Mouse (Mus musculus) forebrain, embryonic 11.5 days (tissue): ENCODE measurements around the gene Lonrf2. TPM values are rescaled to one million over a fixed set of nuclear protein-coding genes. Genes with fewer than 3 reads are reported as not detected.

Experiments
- ATAC-seq: fragments of 200-750 bp; cut with Nextera tagmentation; replicated peaks from 2 replicates; pipeline ENCODE4 v1.8.0; 2017; ENCODE audit warnings: moderate TSS enrichment; ENCODE audit not compliant: low FRiP score
- DNase-seq: peaks from one replicate; pipeline ENCODE4 v3.0.0-alpha.2; 2017; ENCODE audit warnings: low spot score
- H3K27ac ChIP-seq: fragments of 300-500 bp; sonication (generic); 2 replicates; pipeline ENCODE4 v1.5.1; 2014; ENCODE audit warnings: low read depth, low read length
- H3K27me3 ChIP-seq: fragments of 300-500 bp; sonication (generic); 2 replicates; pipeline ENCODE4 v1.6.1; 2014; ENCODE audit warnings: mild to moderate bottlenecking, low read length, mixed read lengths; ENCODE audit not compliant: control insufficient read depth, insufficient read depth
- H3K36me3 ChIP-seq: fragments of 300-500 bp; sonication (generic); 2 replicates; pipeline ENCODE4 v1.6.1; 2014; ENCODE audit warnings: mild to moderate bottlenecking, low read length, moderate library complexity, mixed read lengths; ENCODE audit not compliant: control insufficient read depth, insufficient read depth
- H3K4me1 ChIP-seq: fragments of 300-500 bp; sonication (generic); replicated peaks from 2 replicates; pipeline ENCODE4 v1.6.1; 2014; ENCODE audit warnings: low read length, mixed read lengths; ENCODE audit not compliant: control insufficient read depth, insufficient read depth
- H3K4me2 ChIP-seq: fragments of 300-500 bp; sonication (generic); 2 replicates; pipeline ENCODE4 v1.6.1; 2014; ENCODE audit warnings: low read depth, mild to moderate bottlenecking, low read length, moderate library complexity, mixed read lengths; ENCODE audit not compliant: severe bottlenecking
- H3K4me3 ChIP-seq: fragments of 300-500 bp; sonication (generic); 2 replicates; pipeline ENCODE4 v1.5.1; 2014; ENCODE audit warnings: low read depth, low read length
- H3K9ac ChIP-seq: fragments of 300-500 bp; sonication (generic); 2 replicates; pipeline ENCODE4 v1.6.1; 2014; ENCODE audit warnings: low read length
- H3K9me3 ChIP-seq: fragments of 300-500 bp; sonication (generic); 2 replicates; pipeline ENCODE4 v1.6.1; 2016; ENCODE audit warnings: low read length, mixed read lengths; ENCODE audit not compliant: control insufficient read depth
- WGBS: fragments of 180-500 bp; shearing (Covaris S2); extraction: QIAGEN DNeasy Blood & Tissue Kit; methylation state at CpG from one replicate; pipeline ENCODE4 v1.1.7; 2014; 5-methylcytosine and 5-hydroxymethylcytosine counted together
- polyA plus RNA-seq: library from polyadenylated mRNA; unstranded; fragments of >200 nt; fragmentation: Nextera tagmentation; extraction: Ambion mirVana; gene quantifications from 2 replicates; pipeline ENCODE4 v1.2.1, GENCODE M21; 2014

Lonrf2 gene
- polyA plus RNA-seq, 1 experiment from 2014 or later = 2.9 TPM

DNA sequence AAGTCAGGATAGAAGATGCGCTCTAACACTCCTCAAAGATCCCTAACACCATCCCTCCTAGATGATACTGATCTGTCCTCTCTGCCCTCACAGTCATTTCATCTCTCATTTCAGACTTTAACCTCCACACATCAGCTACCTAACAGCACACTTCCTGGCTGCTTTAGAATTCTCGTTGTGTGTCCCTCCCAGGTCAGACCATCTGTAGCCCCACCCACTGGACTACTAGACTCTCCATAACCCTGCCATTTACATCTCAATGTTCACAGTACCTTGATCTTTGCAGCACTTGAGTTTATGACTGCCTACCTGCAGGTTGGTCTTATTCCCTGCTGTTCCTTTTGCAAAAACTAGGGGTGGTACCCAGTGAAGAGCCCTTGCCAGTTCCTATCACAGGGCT lies 12.7 kb downstream of the Lonrf2 start:
- H3K9me3 ChIP-seq = no peaks in the 10 kb centered on the region
- no peak overlapping the region for H3K27ac ChIP-seq
- H3K9ac ChIP-seq = no peak overlapping the region
- WGBS = 85% methylated on average over 2 of the region's 2 CpGs
- ATAC-seq (no peak), DNase-seq (no peak)
- no peaks in the 10 kb centered on the region for H3K27me3 ChIP-seq
- H3K4me3 ChIP-seq = no peak overlapping the region
- no peak overlapping the region for H3K4me2 ChIP-seq
- no peaks in the 10 kb centered on the region for H3K36me3 ChIP-seq
- H3K4me1 ChIP-seq = no peaks in the 10 kb centered on the region

DNA sequence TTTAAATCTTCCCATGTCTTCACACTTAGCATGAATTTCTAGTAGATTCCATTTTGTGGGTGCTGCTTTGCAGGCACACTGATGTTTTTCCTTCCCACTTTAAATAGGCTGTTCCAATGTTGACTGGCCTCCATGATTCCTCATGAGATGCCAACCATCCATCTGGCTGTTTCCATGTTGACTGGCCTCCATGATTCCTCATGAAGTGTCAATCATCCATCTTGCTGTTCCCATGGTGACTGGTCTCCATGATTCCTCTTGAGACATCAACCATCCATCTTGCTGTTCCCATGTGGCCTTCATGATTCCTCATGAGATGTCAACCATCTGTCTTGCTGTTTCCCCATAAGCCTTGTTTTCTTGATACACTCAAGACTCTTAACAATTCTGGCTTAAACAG lies 16.8 kb downstream of the Lonrf2 start:
- no peak overlapping the region for H3K4me2 ChIP-seq
- no peaks in the 10 kb centered on the region for H3K9me3 ChIP-seq
- no peak overlapping the region for H3K4me3 ChIP-seq
- no peak for ATAC-seq
- no peak overlapping the region for H3K27ac ChIP-seq
- H3K9ac ChIP-seq = no peak overlapping the region
- no peaks in the 10 kb centered on the region for H3K27me3 ChIP-seq
- DNase-seq = no peak
- H3K36me3 ChIP-seq = no peaks in the 10 kb centered on the region
- no peaks in the 10 kb centered on the region for H3K4me1 ChIP-seq

DNA sequence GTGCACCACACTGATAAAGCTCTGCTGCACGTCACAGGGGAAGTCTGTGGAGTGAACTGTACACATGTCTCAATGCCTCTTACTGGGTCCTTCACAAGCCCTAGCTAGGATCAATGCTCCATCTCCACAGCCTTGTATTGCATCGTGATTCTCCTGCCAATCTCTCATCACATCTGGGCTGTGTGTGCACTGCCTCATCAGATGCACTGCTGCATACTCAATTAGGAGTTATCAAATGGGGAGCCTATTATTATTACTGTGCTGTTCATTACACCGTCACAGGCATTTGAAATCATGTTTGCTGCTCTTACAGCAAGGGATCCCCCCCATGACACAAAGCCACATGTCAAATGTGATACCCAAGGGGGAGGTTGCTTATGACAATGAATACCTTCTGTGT lies 18.8 kb downstream of the Lonrf2 start:
- H3K36me3 ChIP-seq = no peaks in the 10 kb centered on the region
- H3K9me3 ChIP-seq = no peaks in the 10 kb centered on the region
- H3K4me1 ChIP-seq = no peaks in the 10 kb centered on the region
- H3K4me2 ChIP-seq = no peak overlapping the region
- no peak overlapping the region for H3K9ac ChIP-seq
- ATAC-seq (no peak), DNase-seq (no peak)
- no peak overlapping the region for H3K4me3 ChIP-seq
- H3K27me3 ChIP-seq = no peaks in the 10 kb centered on the region
- no peak overlapping the region for H3K27ac ChIP-seq
- WGBS = 85% methylated on average over 3 of the region's 3 CpGs

GRCm38 (mm10) chr1:38817268-38817667 lies 19.2 kb downstream of the Lonrf2 start:
- Histone ChIP-seq H3K27ac (no peak overlapping the region), H3K4me1 (no peaks in the 10 kb centered on the region), H3K27me3 (no peaks in the 10 kb centered on the region), H3K9me3 (no peaks in the 10 kb centered on the region), H3K36me3 (no peaks in the 10 kb centered on the region), H3K4me2 (no peak overlapping the region), H3K9ac (no peak overlapping the region), H3K4me3 (no peak overlapping the region)
- ATAC-seq (no peak), DNase-seq (no peak)
- WGBS = 84% methylated on average over 9 of the region's 9 CpGs

DNA sequence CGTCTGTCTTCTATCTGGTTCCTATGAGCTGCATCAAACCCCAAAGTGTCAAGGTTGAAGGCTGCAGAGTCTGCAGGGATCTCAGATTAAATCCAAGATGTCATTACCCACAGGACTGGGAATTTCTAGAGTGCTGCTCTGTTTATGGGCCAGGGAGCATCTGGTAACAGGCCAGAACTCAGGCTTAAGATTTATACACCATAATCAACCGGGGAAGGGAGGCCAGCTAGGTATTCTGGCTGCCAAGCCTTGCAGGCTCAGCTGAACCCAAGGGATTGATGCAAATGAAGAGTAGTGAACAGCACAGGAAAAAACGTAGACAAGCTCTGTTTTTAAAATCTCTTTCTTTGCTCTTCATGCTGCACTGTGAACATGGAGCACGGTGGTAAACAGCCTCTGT lies 20.2 kb downstream of the Lonrf2 start:
- 82% methylated on average over 4 of the region's 4 CpGs for WGBS
- no peak overlapping the region for H3K4me3 ChIP-seq
- H3K36me3 ChIP-seq = no peaks in the 10 kb centered on the region
- H3K4me2 ChIP-seq = no peak overlapping the region
- no peaks in the 10 kb centered on the region for H3K27me3 ChIP-seq
- H3K4me1 ChIP-seq = no peaks in the 10 kb centered on the region
- no peak for ATAC-seq
- no peak overlapping the region for H3K27ac ChIP-seq
- H3K9ac ChIP-seq = no peak overlapping the region
- H3K9me3 ChIP-seq = no peaks in the 10 kb centered on the region
- DNase-seq = no peak

DNA sequence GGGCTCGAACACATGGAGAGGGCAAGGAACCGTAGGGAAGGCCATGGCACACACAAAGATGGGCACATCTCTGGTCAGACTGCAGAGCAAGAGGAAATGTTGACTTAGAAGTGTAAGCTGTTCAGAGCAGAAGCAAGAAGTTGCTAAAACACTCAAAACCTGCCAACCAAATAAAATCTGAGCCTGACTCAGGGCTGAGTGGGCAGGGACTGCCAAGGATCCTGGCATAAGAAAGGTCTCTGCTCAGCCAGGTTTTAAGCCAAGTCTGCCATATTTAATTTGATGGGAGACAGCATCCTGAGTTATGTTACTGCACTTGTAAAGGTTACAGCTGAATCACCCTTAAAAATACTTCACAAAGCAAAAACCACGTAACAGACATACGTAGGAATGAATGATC lies 29.4 kb downstream of the Lonrf2 start:
- no peaks in the 10 kb centered on the region; the same call in 1 of the 2 replicates for H3K36me3 ChIP-seq

GRCm38 (mm10) chr1:38800402-38800801 lies 36.1 kb downstream of the Lonrf2 start:
- no peak overlapping the region for H3K4me3 ChIP-seq
- no peaks in the 10 kb centered on the region for H3K27me3 ChIP-seq
- no peak overlapping the region for H3K27ac ChIP-seq
- no peaks in the 10 kb centered on the region for H3K9me3 ChIP-seq
- H3K4me1 ChIP-seq = 0 out of 2 replicates have a peak, but pooled peaks cover 1% of the 10 kb centered on the region
- H3K9ac ChIP-seq = no peak overlapping the region
- no peak for DNase-seq
- no peak for ATAC-seq
- 78% methylated on average over 7 of the region's 7 CpGs for WGBS
- no peak overlapping the region for H3K4me2 ChIP-seq
- no peaks in the 10 kb centered on the region for H3K36me3 ChIP-seq

More for the DNA sequence above, 29.4 kb downstream of the Lonrf2 start:
- Histone ChIP-seq H3K27ac (no peak overlapping the region), H3K27me3 (no peaks in the 10 kb centered on the region), H3K4me1 (no peaks in the 10 kb centered on the region), H3K4me2 (no peak overlapping the region), H3K9ac (no peak overlapping the region), H3K4me3 (no peak overlapping the region), H3K9me3 (no peaks in the 10 kb centered on the region)
- ATAC-seq (no peak), DNase-seq (no peak)
- 95% methylated on average over 4 of the region's 4 CpGs for WGBS

- H3K36me3 ChIP-seq = no peaks in the 10 kb centered on the region
- H3K4me2 ChIP-seq = no peak overlapping the region
- no peaks in the 10 kb centered on the region for H3K9me3 ChIP-seq
- no peak for ATAC-seq
- WGBS = 37% methylated on average over 3 of the region's 3 CpGs
- DNase-seq = no peak
- 0 out of 2 replicates have a peak, but pooled peaks cover 1% of the 10 kb centered on the region for H3K4me1 ChIP-seq
- H3K4me3 ChIP-seq = no peak overlapping the region
- no peaks in the 10 kb centered on the region for H3K27me3 ChIP-seq
- H3K9ac ChIP-seq = no peak overlapping the region
- H3K27ac ChIP-seq = no peak overlapping the region
Measured at GRCm38 (mm10) chr1:38799304-38799703, 37.2 kb downstream of the Lonrf2 start.

DNA sequence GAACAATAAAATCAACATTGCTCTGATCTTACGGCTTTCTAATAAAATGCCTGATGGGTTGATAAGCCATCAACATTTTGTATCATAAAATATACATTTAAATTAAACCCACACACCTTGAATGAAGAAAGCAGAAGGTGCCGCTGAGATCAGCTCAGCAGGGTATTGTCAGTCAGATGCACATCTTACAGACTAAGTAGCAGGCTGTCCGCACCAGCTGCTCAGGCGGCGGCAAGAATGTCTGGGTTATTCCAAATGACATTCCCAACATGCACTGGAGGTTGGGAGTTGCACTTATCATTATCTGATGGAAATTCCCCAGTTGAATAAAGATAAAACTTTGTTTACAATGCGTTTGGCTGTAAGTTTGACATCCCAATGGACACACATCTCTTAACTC lies 39.6 kb downstream of the Lonrf2 start:
- Histone ChIP-seq H3K27me3 (no peaks in the 10 kb centered on the region), H3K9ac (no peak overlapping the region), H3K27ac (no peak overlapping the region), H3K4me3 (no peak overlapping the region), H3K36me3 (no peaks in the 10 kb centered on the region), H3K9me3 (no peaks in the 10 kb centered on the region), H3K4me2 (no peak overlapping the region), H3K4me1 (0 out of 2 replicates have a peak, but pooled peaks cover 1% of the 10 kb centered on the region)
- 53% methylated on average over 6 of the region's 6 CpGs for WGBS
- ATAC-seq (no peak), DNase-seq (no peak)
